Mouse (Mus musculus) left cerebral cortex, postnatal 4 days (tissue): ENCODE measurements at regions not wholly inside any gene's neighbourhood (a gene's known extent, or its start where the extent isn't known, plus 50 kb on each side); places are given as distances from the start of the nearest gene placed in this dataset.

Experiments used
- DNase-seq: peaks from one replicate; pipeline ENCODE4 v3.0.0-alpha.2; 2022
- intact Hi-C: fragments of 180-260 bp; cut with DNase I; formaldehyde crosslinking; loops from one replicate; pipeline ENCODE4 v1.15.1; 2025

GRCm38 (mm10) chr16:44631357-44632053 lies 72.8 kb upstream of the Boc start:
- no peak for DNase-seq
- intact Hi-C loops = no loop called here

GRCm38 (mm10) chr16:44630861-44631260 lies 72.2 kb upstream of the Boc start:
- no peak for DNase-seq
- intact Hi-C loops = no loop called here

GRCm38 (mm10) chr16:44630426-44630825 lies 71.7 kb upstream of the Boc start:
- intact Hi-C loops = no loop called here
- DNase-seq = no peak

- DNase-seq = no peak
- intact Hi-C loops = no loop called here
These were observed 70.9 kb upstream of the Boc start for GRCm38 (mm10) chr16:44629296-44630275.

- no peak for DNase-seq
- intact Hi-C loops = no loop called here
These were observed 67.2 kb upstream of the Boc start for GRCm38 (mm10) chr16:44625871-44626293.

GRCm38 (mm10) chr16:44625108-44625616 lies 66.5 kb upstream of the Boc start:
- intact Hi-C loops = no loop called here
- no peak for DNase-seq

GRCm38 (mm10) chr16:44621573-44621972 lies 62.9 kb upstream of the Boc start:
- intact Hi-C loops = no loop called here
- no peak for DNase-seq

GRCm38 (mm10) chr16:44620536-44620935 lies 61.8 kb upstream of the Boc start:
- intact Hi-C loops = no loop called here
- no peak for DNase-seq

GRCm38 (mm10) chr16:44619476-44620103 lies 60.9 kb upstream of the Boc start:
- intact Hi-C loops = no loop called here
- DNase-seq = no peak

GRCm38 (mm10) chr16:44617041-44617440 lies 58.3 kb upstream of the Boc start:
- DNase-seq = peak; percentile 65
- intact Hi-C loops = no loop called here

- DNase-seq = peak; percentile 51
- intact Hi-C loops = no loop called here
These were observed 57.7 kb upstream of the Boc start for GRCm38 (mm10) chr16:44616376-44616775.

- DNase-seq = peak; percentile 63
- intact Hi-C loops = no loop called here
These were observed 57.1 kb upstream of the Boc start for GRCm38 (mm10) chr16:44615878-44616206.

- intact Hi-C loops = no loop called here
- DNase-seq = no peak
These were observed 56.6 kb upstream of the Boc start for GRCm38 (mm10) chr16:44615172-44615877.

- intact Hi-C loops = no loop called here
- no peak for DNase-seq
These were observed 55.5 kb upstream of the Boc start for GRCm38 (mm10) chr16:44614235-44614634.

- intact Hi-C loops = no loop called here
- DNase-seq = peak; percentile 66
These were observed 54.0 kb upstream of the Boc start for GRCm38 (mm10) chr16:44612676-44613075.

- intact Hi-C loops = no loop called here
- no peak for DNase-seq
These were observed 52.8 kb upstream of the Boc start for GRCm38 (mm10) chr16:44611525-44611924.

- no peak for DNase-seq
- intact Hi-C loops = no loop called here
These were observed 49.9 kb upstream of the Boc start for GRCm38 (mm10) chr16:44608586-44608985.
